Mouse (Mus musculus) layer of hippocampus, postnatal 36 days (tissue): ENCODE results near the gene Ikzf1. TPM values are rescaled to one million over a fixed set of nuclear protein-coding genes. Genes with fewer than 3 reads are reported as not detected.
A peak's percentile ranks its signal among the peaks of the same experiment; 100 is the strongest.

Experiments
- DNase-seq, 2 experiments: peaks; one replicate each; pipeline ENCODE4 v3.0.0; 2022
- total RNA-seq, 2 experiments: library from RNA; stranded (reverse); gene quantifications; 2 replicates each; pipeline ENCODE4 v1.2.3; 2021

The Ikzf1 gene
- 1 to 10 TPM; 2.7 to 3.0 TPM for total RNA-seq

- no peak for DNase-seq
These were observed at the start of gene Ikzf1 for GRCm38 (mm10) chr11:11684930-11685852. Gene Ikzf1 (plus strand): TSS chr11:11685003.

GRCm38 (mm10) chr11:11644303-11644702 is 40.5 kb upstream of the Ikzf1 start:
- DNase-seq = no peak

- no peak for DNase-seq
These were observed 28.4 kb upstream of the Ikzf1 start for GRCm38 (mm10) chr11:11656388-11656787.

- no peak for DNase-seq
These were observed 27.7 kb upstream of the Ikzf1 start for GRCm38 (mm10) chr11:11656995-11657530.

GRCm38 (mm10) chr11:11657634-11658033 is 27.2 kb upstream of the Ikzf1 start:
- DNase-seq = no peak

- no peak for DNase-seq
These were observed 26.0 kb upstream of the Ikzf1 start for GRCm38 (mm10) chr11:11658834-11659233.

GRCm38 (mm10) chr11:11660651-11661050 is 24.2 kb upstream of the Ikzf1 start:
- no peak for DNase-seq

GRCm38 (mm10) chr11:11667254-11667921 is 17.4 kb upstream of the Ikzf1 start:
- no peak for DNase-seq

GRCm38 (mm10) chr11:11667922-11668290 is 16.9 kb upstream of the Ikzf1 start:
- DNase-seq = no peak

- DNase-seq = no peak
These were observed 11.8 kb upstream of the Ikzf1 start for GRCm38 (mm10) chr11:11672974-11673373.

GRCm38 (mm10) chr11:11675063-11675462 is 9.7 kb upstream of the Ikzf1 start:
- no peak for DNase-seq

GRCm38 (mm10) chr11:11676068-11676741 is 8.6 kb upstream of the Ikzf1 start:
- DNase-seq = no peak

GRCm38 (mm10) chr11:11677165-11677564 is 7.6 kb upstream of the Ikzf1 start:
- no peak for DNase-seq

GRCm38 (mm10) chr11:11678972-11679371 is 5.8 kb upstream of the Ikzf1 start:
- no peak for DNase-seq

GRCm38 (mm10) chr11:11684056-11684929 is 510 bp upstream of the Ikzf1 start:
- DNase-seq = no peak

- peak; percentile 27 to 28 for DNase-seq
These were observed 1.1 kb downstream of the Ikzf1 start for GRCm38 (mm10) chr11:11685853-11686395.

GRCm38 (mm10) chr11:11686569-11687051 is 1.8 kb downstream of the Ikzf1 start:
- no peak for DNase-seq

GRCm38 (mm10) chr11:11687551-11688185 is 2.9 kb downstream of the Ikzf1 start:
- DNase-seq = no peak

- no peak for DNase-seq
These were observed 4.0 kb downstream of the Ikzf1 start for GRCm38 (mm10) chr11:11688766-11689330.

- DNase-seq = no peak
These were observed 4.9 kb downstream of the Ikzf1 start for GRCm38 (mm10) chr11:11689701-11690058.
